Mouse (Mus musculus) liver, embryonic 14.5 days (tissue): ENCODE results near the gene Camkk1. TPM values are rescaled to one million over a fixed set of nuclear protein-coding genes. Genes with fewer than 3 reads are reported as not detected.

Experiments
- ATAC-seq: fragments of 200-750 bp; cut with Nextera tagmentation; 2 replicates; pipeline ENCODE4 v1.8.0; 2017; ENCODE audit warnings: moderate number of reproducible peaks, mild to moderate bottlenecking, moderate library complexity; ENCODE audit not compliant: insufficient read depth
- DNase-seq, 3 experiments: peaks; one replicate each; pipeline ENCODE4 v3.0.0-alpha.2; 2012 to 2013; ENCODE audit warnings: low read depth in 3 of 3, low spot score in 3 of 3
- H3K27ac ChIP-seq: fragments of 300-500 bp; sonication (generic); 2 replicates; pipeline ENCODE4 v1.5.1; 2014; ENCODE audit warnings: moderate library complexity, mild to moderate bottlenecking, control low read depth, inconsistent platforms
- H3K27me3 ChIP-seq: fragments of 300-500 bp; sonication (generic); 2 replicates; pipeline ENCODE4 v1.6.1; 2014; ENCODE audit warnings: mild to moderate bottlenecking, low read length, moderate library complexity; ENCODE audit not compliant: control insufficient read depth, insufficient read depth
- H3K36me3 ChIP-seq: fragments of 300-500 bp; sonication (generic); replicated peaks from 2 replicates; pipeline ENCODE4 v1.6.1; 2014; ENCODE audit warnings: low read depth; ENCODE audit not compliant: control insufficient read depth, insufficient read depth
- H3K4me1 ChIP-seq, 2 experiments: fragments of 200-500 bp in 1 of 2; fragments of 300-500 bp in 1 of 2; sonication (generic) in 1 of 2; replicated peaks; 2 replicates each; pipeline ENCODE4 v1.6.1; 2012 to 2014; ENCODE audit warnings: antibody characterized with exemption in 1 of 2, inconsistent platforms in 1 of 2, low read length in 1 of 2; ENCODE audit not compliant: control insufficient read depth in 2 of 2, insufficient read depth in 2 of 2
- H3K4me2 ChIP-seq: fragments of 300-500 bp; sonication (generic); 2 replicates; pipeline ENCODE4 v1.6.1; 2014; ENCODE audit warnings: low read depth, mild to moderate bottlenecking, control low read depth, moderate library complexity
- H3K4me3 ChIP-seq, 2 experiments: fragments of 200-500 bp in 1 of 2; fragments of 300-500 bp in 1 of 2; sonication (generic) in 1 of 2; 2 replicates each; pipeline ENCODE4 v1.5.1; 2012 to 2014; ENCODE audit warnings: low read depth in 2 of 2, low read length in 2 of 2, mild to moderate bottlenecking in 2 of 2, control low read depth in 1 of 2, inconsistent platforms in 1 of 2, moderate library complexity in 1 of 2; ENCODE audit not compliant: insufficient read depth in 1 of 2
- H3K9ac ChIP-seq: fragments of 300-500 bp; sonication (generic); replicated peaks from 2 replicates; pipeline ENCODE4 v1.6.1; 2014; ENCODE audit warnings: mild to moderate bottlenecking, control low read depth, moderate library complexity
- H3K9me3 ChIP-seq: fragments of 300-500 bp; sonication (generic); 2 replicates; pipeline ENCODE4 v1.6.1; 2016; ENCODE audit warnings: low read length, mixed read lengths; ENCODE audit not compliant: control insufficient read depth
- CTCF ChIP-seq: IDR thresholded peaks from 2 replicates; pipeline ENCODE4 v1.5.1; 2016; ENCODE audit warnings: antibody characterized with exemption, low read depth, control low read depth
- EP300 ChIP-seq: IDR thresholded peaks from 2 replicates; pipeline ENCODE4 v1.6.1; 2016; ENCODE audit warnings: antibody characterized with exemption, low read depth
- WGBS: fragments of 180-500 bp; shearing (Covaris S2); extraction: QIAGEN DNeasy Blood & Tissue Kit; methylation state at CpG from one replicate; pipeline ENCODE4 v1.1.7; 2014; ENCODE audit not compliant: insufficient replicate concordance; 5-methylcytosine and 5-hydroxymethylcytosine counted together
- polyA plus RNA-seq, 2 experiments: library from polyadenylated mRNA; depleted of rRNA in 1 of 2; stranded (reverse) in 1 of 2; unstranded in 1 of 2; fragments of >200 nt; fragmentation: Nextera tagmentation in 1 of 2; extraction: Ambion mirVana in 1 of 2; gene quantifications; 2 replicates each; pipeline versions ENCODE4 v1.2.1 to v1.2.3; 2012 to 2014

Gene Camkk1
- polyA plus RNA-seq, 2 experiments: 0.36 to 0.69 TPM

- Histone ChIP-seq H3K9me3 (no peaks in the 10 kb centered on the region), H3K27me3 (no peaks in the 10 kb centered on the region), H3K4me2 (no peak overlapping the region), H3K9ac (no peak overlapping the region; the same call in 1 of the 2 replicates), H3K27ac (no peak overlapping the region), H3K4me3 (no peak overlapping the region), H3K36me3 (no peaks in the 10 kb centered on the region), H3K4me1 (peaks cover 0 to 2% of the 10 kb centered on the region in 2 experiments; a peak in 1 of 4 replicates)
- WGBS: 57% methylated on average over 2 of the region's 2 CpGs
- ATAC-seq (no peak), DNase-seq (no peak)
- no peak for TF ChIP-seq EP300
- TF ChIP-seq CTCF: no peak
Observed at GRCm38 (mm10) chr11:73090826-73091225, 72.0 kb downstream of the Camkk1 start.

Other genes with a start within 250 kb of the Camkk1 start
- gene Cyb5d2, start 222.9 kb upstream of the Camkk1 start, polyA plus RNA-seq (2012; rRNA removed): 1.7 and 2.0 TPM in 2 replicates
- gene Cyb5d2, start 222.9 kb upstream of the Camkk1 start, polyA plus RNA-seq (2014; fragmentation: Nextera tagmentation; extraction: Ambion mirVana): 1.7 and 2.8 TPM in 2 replicates
- gene Zzef1, start 222.8 kb upstream of the Camkk1 start, polyA plus RNA-seq (2012; rRNA removed): 5.1 TPM in 2 replicates
- gene Zzef1, start 222.8 kb upstream of the Camkk1 start, polyA plus RNA-seq (2014; fragmentation: Nextera tagmentation; extraction: Ambion mirVana): 4.4 and 4.9 TPM in 2 replicates
- gene Atp2a3, start 57.8 kb upstream of the Camkk1 start, polyA plus RNA-seq (2012; rRNA removed): 6.4 TPM in 2 replicates
- gene Atp2a3, start 57.8 kb upstream of the Camkk1 start, polyA plus RNA-seq (2014; fragmentation: Nextera tagmentation; extraction: Ambion mirVana): 6.7 and 7.7 TPM in 2 replicates
- 4.6 and 5.3 TPM in 2 replicates for gene P2rx1, start 19.9 kb upstream of the Camkk1 start, polyA plus RNA-seq (2012; rRNA removed)
- gene P2rx1, start 19.9 kb upstream of the Camkk1 start, polyA plus RNA-seq (2014; fragmentation: Nextera tagmentation; extraction: Ambion mirVana): 6.8 and 9.0 TPM in 2 replicates
- 1.6 and 2.4 TPM in 2 replicates for gene Ncbp3, start 28.8 kb downstream of the Camkk1 start, polyA plus RNA-seq (2012; rRNA removed)
- gene Ncbp3, start 28.8 kb downstream of the Camkk1 start, polyA plus RNA-seq (2014; fragmentation: Nextera tagmentation; extraction: Ambion mirVana): 3.1 TPM in 2 replicates
- gene Itgae, start 71.6 kb downstream of the Camkk1 start, polyA plus RNA-seq (2012; rRNA removed): 0.02 and 0.03 TPM in 2 replicates
- 0.03 and 0.06 TPM in 2 replicates for gene Itgae, start 71.6 kb downstream of the Camkk1 start, polyA plus RNA-seq (2014; fragmentation: Nextera tagmentation; extraction: Ambion mirVana)
- 4.5 and 5.7 TPM in 2 replicates for gene Haspin, start 119.3 kb downstream of the Camkk1 start, polyA plus RNA-seq (2012; rRNA removed)
- gene Haspin, start 119.3 kb downstream of the Camkk1 start, polyA plus RNA-seq (2014; fragmentation: Nextera tagmentation; extraction: Ambion mirVana): 10.5 and 12.6 TPM in 2 replicates
- gene P2rx5, start 141.4 kb downstream of the Camkk1 start, polyA plus RNA-seq (2012; rRNA removed): 0.05 and 0.08 TPM in 2 replicates
- 0.15 and 0.16 TPM in 2 replicates for gene P2rx5, start 141.4 kb downstream of the Camkk1 start, polyA plus RNA-seq (2014; fragmentation: Nextera tagmentation; extraction: Ambion mirVana)
- gene Emc6, start 158.0 kb downstream of the Camkk1 start, polyA plus RNA-seq (2012; rRNA removed): 38.3 and 40.1 TPM in 2 replicates
- 80.3 and 83.7 TPM in 2 replicates for gene Emc6, start 158.0 kb downstream of the Camkk1 start, polyA plus RNA-seq (2014; fragmentation: Nextera tagmentation; extraction: Ambion mirVana)
- 10.8 and 11.6 TPM in 2 replicates for gene Tax1bp3, start 158.1 kb downstream of the Camkk1 start, polyA plus RNA-seq (2012; rRNA removed)
- gene Tax1bp3, start 158.1 kb downstream of the Camkk1 start, polyA plus RNA-seq (2014; fragmentation: Nextera tagmentation; extraction: Ambion mirVana): 25.8 and 26.7 TPM in 2 replicates
- 4.5 and 5.3 TPM in 2 replicates for gene Ctns, start 180.0 kb downstream of the Camkk1 start, polyA plus RNA-seq (2012; rRNA removed)
- gene Ctns, start 180.0 kb downstream of the Camkk1 start, polyA plus RNA-seq (2014; fragmentation: Nextera tagmentation; extraction: Ambion mirVana): 4.8 and 6.8 TPM in 2 replicates
- 1.6 and 2.0 TPM in 2 replicates for gene Shpk, start 180.5 kb downstream of the Camkk1 start, polyA plus RNA-seq (2012; rRNA removed)
- gene Shpk, start 180.5 kb downstream of the Camkk1 start, polyA plus RNA-seq (2014; fragmentation: Nextera tagmentation; extraction: Ambion mirVana): 1.5 and 2.4 TPM in 2 replicates
- 0.03 TPM in 1 of 2 replicates, not detected in the other for gene Trpv1, start 215.3 kb downstream of the Camkk1 start, polyA plus RNA-seq (2012; rRNA removed)
- gene Trpv1, start 215.3 kb downstream of the Camkk1 start, polyA plus RNA-seq (2014; fragmentation: Nextera tagmentation; extraction: Ambion mirVana): not detected in 2 replicates
- 0.01 TPM in 2 replicates for gene Trpv3, start 248.4 kb downstream of the Camkk1 start, polyA plus RNA-seq (2012; rRNA removed)
- gene Trpv3, start 248.4 kb downstream of the Camkk1 start, polyA plus RNA-seq (2014; fragmentation: Nextera tagmentation; extraction: Ambion mirVana): 0.03 TPM in 1 of 2 replicates, not detected in the other